Mouse (Mus musculus) urinary bladder, postnatal 36 days (tissue): ENCODE results near the gene Rassf10.
"Not testable (repeated sequence)": the region's sequence is repeated elsewhere in the genome, so short reads cannot be mapped to it uniquely, and the experiment has no call there.

Source experiments
- DNase-seq, 2 experiments: peaks; one replicate each; pipeline ENCODE4 v3.0.0; 2022; ENCODE audit warnings: low spot score in 2 of 2, mixed read lengths in 1 of 2

Rassf10 gene

DNA sequence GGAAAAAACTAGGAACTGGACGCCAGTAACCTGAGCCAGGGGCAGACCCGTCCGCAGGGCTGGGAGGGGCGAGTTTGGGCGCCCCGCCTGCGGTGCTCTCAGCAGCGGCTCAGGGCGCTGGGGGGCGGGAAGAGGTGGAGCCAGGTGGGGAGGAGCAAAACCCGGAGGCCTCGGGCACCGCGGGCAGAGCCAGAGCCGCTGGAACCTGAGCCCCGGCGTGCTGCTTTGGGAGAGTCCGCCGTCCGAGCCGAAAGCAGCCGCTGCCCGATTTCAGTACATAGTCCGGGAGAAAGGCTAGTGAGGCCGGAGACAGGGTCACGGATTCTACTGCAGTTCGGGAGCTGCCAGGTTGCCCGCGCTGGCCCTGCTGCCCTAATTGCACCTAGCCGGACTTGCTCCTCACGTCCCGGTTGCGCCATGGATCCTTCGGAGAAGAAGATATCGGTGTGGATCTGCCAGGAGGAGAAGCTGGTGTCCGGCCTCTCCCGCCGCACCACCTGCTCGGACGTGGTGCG is at the start of gene Rassf10:
Rassf10 (plus strand) TSS at position 186 of the 515 bp plus-strand sequence.
- DNase-seq, result peak; percentile 84 to 88

DNA sequence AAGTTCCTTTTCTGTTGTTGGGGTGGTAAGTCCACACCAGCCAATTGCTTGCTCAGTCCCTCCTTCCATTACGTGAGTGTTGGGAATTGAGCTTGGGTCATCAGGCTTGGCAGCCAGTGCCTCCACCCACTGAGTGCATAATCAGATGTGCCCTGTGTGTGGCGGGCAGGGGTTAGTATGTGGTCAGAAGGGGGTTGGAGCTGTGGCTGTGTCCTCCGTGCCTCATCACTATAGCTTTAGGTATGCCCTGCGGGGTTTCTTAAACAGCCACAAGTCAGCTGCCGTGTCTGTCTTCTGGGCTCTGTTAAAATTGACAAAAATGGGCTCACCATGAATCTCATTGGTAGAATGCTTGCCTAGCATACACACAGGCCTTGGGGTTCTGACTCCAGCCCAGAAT is 46.9 kb upstream of the Rassf10 start:
- DNase-seq, result no peak

DNA sequence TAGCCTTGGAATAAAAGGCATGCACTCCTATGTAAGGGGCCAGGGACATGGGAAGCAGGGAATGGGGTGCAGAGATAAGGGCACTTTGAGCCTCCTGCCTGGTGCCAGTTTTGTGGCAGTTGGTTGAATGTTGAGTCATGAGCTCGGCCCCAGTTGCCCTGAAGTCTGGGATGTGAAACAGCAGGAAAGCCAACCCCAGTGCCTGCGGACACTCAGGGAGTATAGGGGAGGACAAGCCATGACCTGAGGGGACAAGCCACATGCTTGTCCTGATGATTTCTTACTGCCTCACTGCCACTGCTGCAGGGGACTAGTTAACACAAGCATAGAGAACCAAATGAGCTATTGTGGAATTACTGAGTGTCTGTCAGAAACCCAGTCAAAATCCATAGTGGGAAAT is 46.3 kb upstream of the Rassf10 start:
- no peak for DNase-seq

GRCm38 (mm10) chr7:112909164-112909563 is 44.6 kb upstream of the Rassf10 start:
- no peak for DNase-seq

DNA sequence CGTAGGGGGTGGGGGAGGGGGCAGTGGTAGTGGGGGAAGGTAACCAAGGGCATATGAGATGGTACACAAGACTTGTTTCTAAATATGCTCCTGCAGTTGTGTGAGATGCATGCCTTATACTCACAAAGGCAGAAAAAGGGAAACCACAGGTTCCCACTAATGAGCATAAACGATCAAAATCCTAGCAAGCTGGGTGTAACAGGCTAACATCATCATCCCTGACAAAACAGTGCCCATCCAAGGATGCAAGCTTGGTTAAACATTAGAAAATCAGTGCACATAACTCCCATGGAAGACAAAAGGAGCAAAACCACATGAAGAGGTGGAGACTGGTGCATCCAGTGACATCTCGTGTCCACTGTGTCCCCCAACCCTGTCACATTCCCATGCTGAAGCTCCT is 40.8 kb upstream of the Rassf10 start:
- no peak for DNase-seq

- no peak for DNase-seq
These were observed 38.2 kb upstream of the Rassf10 start for GRCm38 (mm10) chr7:112915571-112915970.

DNA sequence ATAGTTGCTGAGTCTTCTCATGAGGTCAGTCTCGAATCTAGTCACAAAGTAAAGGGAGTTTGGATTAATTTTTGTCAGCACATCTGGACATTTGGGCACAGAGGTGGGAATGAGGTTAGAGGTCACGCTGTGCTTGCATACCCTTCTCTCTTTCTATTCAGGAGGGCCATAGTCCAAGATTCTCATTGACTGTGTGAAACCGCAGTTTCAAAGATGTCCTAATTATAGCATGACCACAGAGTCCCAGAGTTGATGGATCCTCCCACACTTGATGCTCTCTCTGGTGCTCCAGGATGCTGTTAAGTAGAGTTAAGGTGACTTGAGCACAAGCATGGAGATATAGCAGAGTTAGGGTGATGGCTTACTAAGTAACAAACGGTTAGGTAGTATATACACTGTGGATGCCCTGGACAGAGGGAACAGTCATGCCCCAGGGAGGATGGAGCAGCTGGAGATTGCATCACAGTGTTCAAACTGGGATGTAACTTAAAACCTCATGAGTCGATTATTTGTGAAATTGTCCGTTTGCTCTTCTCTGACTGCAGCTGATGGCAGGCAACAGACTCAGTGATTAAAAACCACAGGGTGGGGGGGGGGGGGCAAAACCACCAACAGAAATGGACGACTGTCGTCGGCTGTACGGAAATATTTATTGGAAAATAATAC is 36.0 kb upstream of the Rassf10 start:
- no peak for DNase-seq

DNA sequence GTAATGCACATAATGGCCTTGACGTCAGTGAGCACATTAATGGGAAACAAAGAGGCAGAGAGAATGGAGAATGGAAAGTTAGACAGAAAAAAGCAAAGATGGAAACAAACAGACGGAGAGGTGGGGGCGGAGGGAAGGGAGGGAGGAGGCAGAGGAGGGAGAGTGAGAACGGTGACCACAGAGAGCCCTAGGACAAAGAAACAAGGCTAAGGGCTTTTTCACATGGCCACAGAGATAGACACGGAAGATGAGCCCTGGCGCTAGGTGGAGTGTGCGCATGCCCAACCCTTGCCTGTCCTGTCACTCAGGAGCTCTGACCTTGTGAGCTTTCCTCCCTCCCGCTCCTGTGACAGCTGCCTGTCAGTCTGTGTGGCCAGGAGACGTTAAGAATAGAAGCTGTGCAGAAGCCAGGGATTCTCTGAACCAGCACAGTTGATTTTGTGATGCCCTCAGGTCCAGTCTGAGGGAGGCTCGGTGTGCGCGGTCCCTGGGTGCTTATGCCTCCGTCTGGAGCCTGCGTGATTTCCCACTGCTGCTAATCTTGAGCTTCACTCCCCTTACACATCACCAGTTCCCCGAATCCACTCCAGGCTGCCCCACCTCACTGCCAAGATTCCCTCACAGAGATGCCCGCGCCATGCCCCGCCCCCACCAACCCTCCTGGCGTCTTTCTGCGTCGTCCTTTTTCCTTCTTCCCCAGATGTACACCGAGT is 35.3 kb upstream of the Rassf10 start:
- no peak for DNase-seq

GRCm38 (mm10) chr7:112919845-112920244 is 33.9 kb upstream of the Rassf10 start:
- DNase-seq, result peak in 1 of 2 experiments; percentile 30

DNA sequence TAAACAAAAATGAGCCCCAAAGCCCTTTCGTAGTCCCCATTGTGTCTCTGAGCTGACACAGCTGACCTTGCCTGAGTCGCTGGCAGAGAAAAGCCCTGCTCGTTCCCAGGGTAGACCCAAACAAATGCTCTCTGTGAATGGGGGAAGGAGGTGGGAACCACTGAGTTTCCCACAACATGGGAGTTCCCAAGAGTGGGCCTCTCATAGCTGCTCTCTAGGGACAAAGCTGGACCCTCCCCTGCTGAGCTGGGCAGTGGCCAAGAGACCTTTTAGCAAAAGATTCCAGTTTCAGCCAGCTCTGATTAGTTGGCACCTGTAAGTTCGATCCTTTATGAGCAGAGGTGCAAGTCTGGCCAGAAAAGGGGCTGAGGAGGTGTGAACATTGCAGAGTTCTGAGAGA is 31.0 kb upstream of the Rassf10 start:
- DNase-seq, result no peak

- DNase-seq, result no peak
These were observed 30.1 kb upstream of the Rassf10 start for GRCm38 (mm10) chr7:112923712-112924111.

DNA sequence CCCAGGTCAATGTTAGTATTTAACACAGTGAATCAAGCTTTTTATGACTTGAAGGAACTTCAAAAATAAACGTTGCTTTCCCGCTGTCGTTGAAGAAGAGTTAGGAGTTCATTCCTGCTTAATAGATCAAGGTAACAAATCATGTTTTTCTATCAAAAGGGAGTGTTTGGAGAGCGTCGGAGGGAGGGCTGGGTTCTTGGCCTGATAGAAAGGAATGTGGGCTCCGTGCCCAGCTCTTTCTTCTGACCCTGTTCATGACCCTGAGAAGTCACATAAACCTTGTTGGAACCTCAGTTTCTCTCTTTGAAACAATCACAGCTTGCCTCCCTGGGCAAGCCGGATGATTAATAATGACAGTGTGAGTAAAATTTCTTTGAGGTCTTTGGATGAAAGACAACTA is 23.1 kb upstream of the Rassf10 start:
- DNase-seq, result no peak

DNA sequence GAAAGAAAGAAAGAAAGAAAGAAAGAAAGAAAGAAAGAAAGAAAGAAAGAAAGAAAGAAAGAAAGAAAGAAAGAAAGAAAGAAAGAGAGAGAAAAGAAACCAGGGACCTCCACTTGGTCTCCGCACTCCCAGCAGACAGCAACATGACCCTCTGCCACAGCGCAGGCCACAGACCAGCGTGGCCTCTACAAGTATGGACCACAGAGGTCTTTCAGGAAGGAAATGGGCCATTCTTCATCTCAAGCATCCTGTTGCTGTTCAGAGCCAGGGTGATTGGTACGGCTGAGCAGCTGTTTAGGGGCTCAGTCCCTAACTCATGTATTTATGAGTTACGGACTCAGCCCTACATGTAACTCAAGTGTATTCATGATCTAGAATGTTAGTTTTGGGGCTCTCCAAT is 17.9 kb upstream of the Rassf10 start:
- not testable (repeated sequence) for DNase-seq

DNA sequence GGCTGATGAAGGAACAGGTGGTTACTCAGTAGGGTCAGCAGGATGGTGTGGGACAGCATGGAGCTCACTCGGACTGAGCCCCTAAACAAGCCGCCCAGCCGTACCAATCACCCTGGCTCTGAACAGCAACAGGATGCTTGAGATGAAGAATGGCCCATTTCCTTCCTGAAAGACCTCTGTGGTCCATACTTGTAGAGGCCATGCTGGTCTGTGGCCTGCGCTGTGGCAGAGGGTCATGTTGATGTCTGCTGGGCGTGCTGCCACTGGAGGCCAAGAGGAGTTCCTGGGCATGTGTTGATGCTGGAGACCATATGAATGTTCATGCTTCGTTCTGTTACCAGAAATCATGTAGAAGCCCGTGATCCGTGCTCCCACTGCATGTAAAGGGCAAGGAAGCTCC is 16.7 kb upstream of the Rassf10 start:
- no peak for DNase-seq

GRCm38 (mm10) chr7:112938959-112939358 is 14.8 kb upstream of the Rassf10 start:
- no peak for DNase-seq

DNA sequence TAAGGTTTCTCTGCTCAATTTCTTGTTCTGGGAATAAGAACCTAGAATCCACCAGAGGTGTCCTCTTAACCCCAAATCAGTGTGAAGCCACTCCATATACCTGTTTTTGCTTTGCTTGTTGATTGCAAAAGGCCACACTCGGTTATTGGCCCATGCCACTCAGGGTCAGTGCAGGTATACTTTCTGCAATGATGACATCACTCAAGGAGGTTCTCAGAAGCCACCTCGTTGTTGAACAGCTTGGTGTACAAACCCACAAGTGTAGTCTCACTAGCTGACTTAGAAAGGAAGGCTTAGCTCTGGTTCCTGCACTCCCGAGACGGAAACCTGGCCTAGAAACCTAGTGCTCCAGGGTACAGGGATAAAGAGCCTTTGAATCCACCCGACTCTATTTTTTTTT is 11.2 kb upstream of the Rassf10 start:
- DNase-seq, result no peak

DNA sequence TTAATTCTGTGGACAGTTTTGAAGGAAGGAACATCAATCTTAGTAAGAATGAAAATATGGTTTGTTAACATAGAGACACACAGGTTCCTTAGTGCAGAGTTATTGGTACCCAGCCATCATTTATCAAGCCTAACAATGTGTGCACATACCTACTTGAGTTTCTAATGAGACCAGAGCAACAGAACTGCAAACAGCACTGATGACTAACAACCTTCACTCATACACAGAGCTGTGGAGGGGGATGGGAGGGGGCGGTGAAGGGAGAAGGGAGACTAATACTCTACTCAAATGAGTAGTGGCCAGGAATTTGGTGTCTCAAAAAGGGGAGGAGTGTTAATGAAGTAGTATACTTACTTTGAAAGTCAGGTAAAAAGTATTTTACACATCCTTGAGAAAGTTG is 10.7 kb upstream of the Rassf10 start:
- DNase-seq, result no peak

DNA sequence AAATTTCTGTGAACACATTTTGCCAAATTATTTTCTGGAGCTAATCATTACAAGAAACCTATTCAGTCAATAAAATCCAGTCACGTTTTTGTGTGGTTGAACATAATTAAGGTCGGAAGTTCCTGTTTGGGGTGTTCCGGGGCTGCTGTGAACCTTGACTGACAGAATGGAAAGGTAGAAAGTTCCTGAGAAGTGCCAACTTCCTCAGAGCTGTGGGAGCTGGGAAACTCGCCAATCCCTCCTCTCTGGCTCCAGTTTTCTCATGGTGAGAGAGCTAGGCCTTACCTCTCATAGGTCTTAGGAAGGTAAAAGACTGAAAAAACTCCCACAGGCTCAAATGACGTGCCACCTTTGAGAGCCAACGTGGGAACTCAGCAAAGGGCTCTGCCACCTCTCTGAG is 7.1 kb upstream of the Rassf10 start:
- no peak for DNase-seq

DNA sequence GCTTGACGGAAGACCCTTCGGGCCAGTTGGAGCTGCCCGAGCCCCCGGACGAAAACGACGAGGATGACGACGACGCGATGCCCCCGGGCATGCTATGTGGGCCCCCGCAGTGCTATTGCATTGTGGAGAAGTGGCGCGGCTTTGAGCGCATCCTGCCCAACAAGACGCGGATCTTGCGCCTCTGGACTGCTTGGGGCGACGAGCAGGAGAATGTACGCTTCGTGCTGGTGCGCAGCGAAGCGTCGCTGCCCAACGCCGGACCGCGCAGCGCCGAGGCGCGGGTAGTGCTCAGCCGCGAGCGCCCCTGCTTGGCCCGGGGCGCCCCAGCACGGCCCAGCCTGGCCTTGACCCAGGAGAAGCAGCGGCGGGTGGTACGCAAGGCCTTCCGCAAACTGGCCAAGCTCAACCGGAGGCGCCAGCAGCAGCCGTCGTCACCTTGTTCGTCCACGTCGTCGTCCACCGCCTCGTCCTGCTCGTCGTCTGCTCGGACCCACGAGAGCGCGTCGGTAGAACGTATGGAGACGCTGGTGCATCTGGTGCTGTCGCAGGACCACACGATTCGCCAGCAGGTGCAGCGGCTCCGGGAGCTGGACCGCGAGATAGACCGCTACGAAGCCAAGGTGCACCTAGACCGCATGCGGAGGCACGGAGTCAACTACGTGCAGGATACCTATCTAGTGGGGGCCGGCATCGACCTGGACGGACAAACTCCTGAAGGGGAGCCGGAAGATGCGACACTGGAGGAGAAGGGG is 765 bp downstream of the Rassf10 start:
- peak in 1 of 2 experiments; percentile 28 for DNase-seq

DNA sequence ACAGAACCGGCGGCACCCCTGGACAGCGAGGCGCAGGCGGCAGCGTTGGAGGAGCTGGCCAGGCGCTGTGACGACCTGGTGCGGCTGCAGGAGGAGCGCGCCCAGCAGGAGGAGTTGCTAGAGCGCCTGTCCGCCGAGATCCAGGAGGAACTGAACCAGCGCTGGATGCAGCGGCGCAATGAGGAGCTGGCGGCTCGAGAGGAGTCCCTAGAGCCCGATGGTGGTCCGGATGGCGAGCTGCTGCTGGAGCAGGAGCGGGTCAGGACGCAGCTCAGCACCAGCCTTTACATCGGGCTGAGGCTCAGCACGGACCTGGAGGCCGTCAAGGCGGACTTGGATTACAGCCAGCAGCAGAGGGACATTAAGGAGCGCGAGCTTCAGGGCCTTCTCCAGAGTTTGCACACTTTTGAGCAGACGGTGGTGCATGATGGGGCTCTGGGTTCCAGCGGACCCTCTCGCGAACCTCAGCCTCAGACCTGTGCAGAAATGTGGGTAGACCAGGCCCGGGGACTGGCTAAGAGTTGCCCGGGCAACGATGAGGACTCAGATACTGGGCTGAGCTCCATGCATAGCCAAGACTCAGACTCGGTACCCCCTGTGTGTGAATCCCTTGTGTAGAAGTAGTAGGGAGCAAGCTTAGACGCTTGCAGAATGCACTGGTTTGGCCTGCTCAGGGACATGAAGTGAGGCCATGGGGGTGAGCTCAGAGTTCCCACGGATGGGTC is 1.5 kb downstream of the Rassf10 start:
- peak in 1 of 2 experiments; percentile 27 for DNase-seq

GRCm38 (mm10) chr7:112955955-112956354 is 2.2 kb downstream of the Rassf10 start:
- no peak for DNase-seq

DNA sequence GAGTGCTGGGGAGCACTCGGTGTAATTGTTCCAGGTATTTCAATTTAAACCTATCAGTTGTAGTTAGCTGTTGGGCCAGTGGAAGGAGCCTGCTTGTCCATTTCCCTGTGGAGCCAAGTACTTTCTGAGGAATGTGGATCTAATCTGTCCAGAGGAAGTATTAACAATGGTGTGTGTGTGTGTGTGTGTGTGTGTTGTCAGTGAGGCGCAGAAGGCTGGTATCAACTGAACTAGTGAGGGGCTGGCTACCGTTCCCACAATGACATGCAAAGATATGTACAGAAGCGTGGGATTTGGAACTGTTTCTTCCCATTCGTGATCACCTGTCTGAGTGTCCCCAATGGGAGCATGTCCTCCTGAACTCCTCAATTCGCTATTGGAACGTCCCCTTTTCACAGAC is 3.2 kb downstream of the Rassf10 start:
- DNase-seq, result no peak
